Mouse (Mus musculus) C2C12 (cell line): ENCODE measurements around the gene Krtap1-3. TPM values are rescaled to one million over a fixed set of nuclear protein-coding genes. Genes with fewer than 3 reads are reported as not detected.

Experiments used
- H3K27me3 ChIP-seq: one replicate; pipeline ENCODE4 v1.6.1; 2011; ENCODE audit not compliant: control insufficient read depth, insufficient read depth, insufficient read length
- H3K36me3 ChIP-seq: one replicate; pipeline ENCODE4 v1.6.1; 2011; ENCODE audit not compliant: control insufficient read depth, insufficient read depth
- H3K4me3 ChIP-seq: one replicate; pipeline ENCODE4 v1.5.1; 2011; ENCODE audit warnings: mild to moderate bottlenecking, control low read depth; ENCODE audit not compliant: poor library complexity, insufficient read depth, severe bottlenecking
- H3K79me2 ChIP-seq: one replicate; pipeline ENCODE4 v1.6.1; 2011; ENCODE audit not compliant: control insufficient read depth, insufficient read depth
- H3K79me3 ChIP-seq: one replicate; pipeline ENCODE4 v1.6.1; 2011; ENCODE audit warnings: low read depth, control low read depth
- H3ac ChIP-seq: one replicate; pipeline ENCODE3; 2011; ENCODE audit warnings: low read depth; ENCODE audit not compliant: control insufficient read depth, insufficient read length
- CEBPB ChIP-seq: IDR thresholded peaks from one replicate; pipeline ENCODE4 v1.6.1; 2011; ENCODE audit warnings: low read depth, mild to moderate bottlenecking, control low read depth, moderate library complexity
- CTCF ChIP-seq: IDR thresholded peaks from one replicate; pipeline ENCODE4 v1.5.1; 2011; ENCODE audit not compliant: control insufficient read depth, insufficient read depth, insufficient read length
- FOSL1 ChIP-seq: IDR thresholded peaks from one replicate; pipeline ENCODE4 v1.8.0; 2011; ENCODE audit warnings: mild to moderate bottlenecking, low read length; ENCODE audit not compliant: poor library complexity, insufficient read depth, severe bottlenecking
- MAX ChIP-seq: IDR thresholded peaks from one replicate; pipeline ENCODE4 v1.6.1; 2011; ENCODE audit warnings: mild to moderate bottlenecking, control low read depth
- MYOD1 ChIP-seq: IDR thresholded peaks from one replicate; pipeline ENCODE4 v1.6.1; 2011; ENCODE audit warnings: low read depth; ENCODE audit not compliant: control insufficient read depth, insufficient read length
- MYOG ChIP-seq: IDR thresholded peaks from one replicate; pipeline ENCODE4 v1.6.1; 2011; ENCODE audit not compliant: control insufficient read depth, insufficient read length; ENCODE audit errors: extremely low read depth
- USF1 ChIP-seq: IDR thresholded peaks from one replicate; pipeline ENCODE4 v1.6.1; 2011; ENCODE audit warnings: low read depth, mild to moderate bottlenecking, control low read depth, moderate library complexity
- polyA plus RNA-seq: library from polyadenylated mRNA; unstranded; fragments of >200 nt; fragmentation: generic; extraction: Trizol; gene quantifications from one replicate; pipeline ENCODE4 v1.2.1, GENCODE M21; 2012; ENCODE audit warnings: missing spikeins

Gene Krtap1-3
- polyA plus RNA-seq, 1 experiment: not detected

DNA sequence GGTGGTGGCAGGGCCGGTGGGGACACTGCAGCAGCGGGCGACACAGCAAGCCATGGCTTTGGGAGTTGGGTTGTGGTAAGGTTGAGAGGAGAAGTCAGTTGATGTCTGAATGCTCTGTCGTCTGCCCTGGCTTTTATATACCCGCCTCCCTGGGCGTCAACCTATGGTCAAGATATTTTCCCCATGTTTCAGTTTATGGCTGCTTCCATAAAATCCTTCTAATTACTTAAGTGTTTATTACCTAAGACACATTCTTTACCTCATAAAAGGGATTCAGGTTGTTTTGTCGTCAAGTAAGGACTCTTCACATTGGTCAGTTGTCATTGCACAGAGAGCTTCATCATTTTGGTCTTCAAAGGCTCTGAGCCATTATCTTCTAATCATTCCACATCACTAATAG, 24.6 kb downstream of the Krtap1-3 start, which contains the start of gene Krtap3-1:
Gene Krtap3-1, minus strand, starts transcription at position 101 of the 400 bp plus-strand sequence.
- no peak within 1 kb of the TSS for H3ac ChIP-seq
- H3K79me3 ChIP-seq: no peaks in the 10 kb centered on the region
- H3K27me3 ChIP-seq: no peaks in the 10 kb centered on the region
- H3K36me3 ChIP-seq: no peaks in the 10 kb centered on the region
- H3K4me3 ChIP-seq: no peak within 1 kb of the TSS
- TF ChIP-seq MYOD1 (no peak), MAX (no peak), MYOG (no peak), USF1 (no peak)
- H3K79me2 ChIP-seq: no peaks in the 10 kb centered on the region

- Histone ChIP-seq H3K36me3 (no peaks in the 10 kb centered on the region), H3K27me3 (no peaks in the 10 kb centered on the region), H3K79me2 (no peaks in the 10 kb centered on the region), H3ac (no peak overlapping the region), H3K4me3 (no peak overlapping the region), H3K79me3 (no peaks in the 10 kb centered on the region)
- TF ChIP-seq CTCF (no peak), MAX (no peak), MYOG (no peak), USF1 (no peak), CEBPB (no peak), FOSL1 (no peak), MYOD1 (no peak)
These were observed 28.6 kb downstream of the Krtap1-3 start for GRCm38 (mm10) chr11:99562580-99562979.

GRCm38 (mm10) chr11:99559366-99559765, 31.8 kb downstream of the Krtap1-3 start, which contains the start of gene Gm11939:
Gene Gm11939 (minus strand): TSS chr11:99559466.
- Histone ChIP-seq H3ac (no peak within 1 kb of the TSS), H3K79me3 (no peaks in the 10 kb centered on the region)
- TF ChIP-seq CEBPB (no peak), CTCF (no peak), MYOG (no peak)

GRCm38 (mm10) chr11:99557976-99558745, 33.0 kb downstream of the Krtap1-3 start:
- Histone ChIP-seq H3K79me2 (no peaks in the 10 kb centered on the region), H3K36me3 (no peaks in the 10 kb centered on the region), H3ac (no peak overlapping the region), H3K27me3 (no peaks in the 10 kb centered on the region), H3K79me3 (no peaks in the 10 kb centered on the region), H3K4me3 (no peak overlapping the region)
- TF ChIP-seq MYOD1: no peak
- TF ChIP-seq CEBPB: no peak
- no peak for TF ChIP-seq CTCF
- no peak for TF ChIP-seq USF1

More at GRCm38 (mm10) chr11:99559366-99559765, 31.8 kb downstream of the Krtap1-3 start, which contains the start of gene Gm11939:
- Histone ChIP-seq H3K27me3 (no peaks in the 10 kb centered on the region), H3K36me3 (no peaks in the 10 kb centered on the region), H3K4me3 (no peak within 1 kb of the TSS), H3K79me2 (no peaks in the 10 kb centered on the region)

DNA sequence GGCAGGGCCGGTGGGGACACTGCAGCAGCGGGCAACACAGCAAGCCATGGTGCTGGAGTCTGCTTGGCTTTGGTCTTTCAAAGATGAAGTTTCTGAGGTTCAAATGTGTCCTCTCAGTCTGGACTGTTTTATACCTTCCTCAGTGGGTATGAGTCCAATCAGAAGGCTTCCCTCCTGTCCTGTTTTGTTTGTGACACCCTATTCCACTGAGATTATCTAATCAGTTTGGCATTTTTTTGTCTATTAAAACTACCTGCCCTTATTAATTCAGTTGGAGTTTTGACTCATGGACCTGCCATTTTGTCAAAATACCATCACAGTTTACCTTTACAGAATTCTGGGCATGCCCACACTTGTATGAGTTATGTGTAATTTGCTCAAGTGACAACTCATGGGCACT, 34.4 kb downstream of the Krtap1-3 start, which contains the start of gene Krtap3-2:
Gene Krtap3-2, minus strand, starts transcription at position 101 of the 400 bp plus-strand sequence.
- Histone ChIP-seq H3K36me3 (no peaks in the 10 kb centered on the region), H3K4me3 (no peak within 1 kb of the TSS), H3ac (no peak within 1 kb of the TSS), H3K79me2 (no peaks in the 10 kb centered on the region), H3K79me3 (no peaks in the 10 kb centered on the region), H3K27me3 (no peaks in the 10 kb centered on the region)
- TF ChIP-seq USF1 (no peak), CTCF (no peak), MYOG (no peak), MAX (no peak), FOSL1 (no peak), MYOD1 (no peak), CEBPB (no peak)

DNA sequence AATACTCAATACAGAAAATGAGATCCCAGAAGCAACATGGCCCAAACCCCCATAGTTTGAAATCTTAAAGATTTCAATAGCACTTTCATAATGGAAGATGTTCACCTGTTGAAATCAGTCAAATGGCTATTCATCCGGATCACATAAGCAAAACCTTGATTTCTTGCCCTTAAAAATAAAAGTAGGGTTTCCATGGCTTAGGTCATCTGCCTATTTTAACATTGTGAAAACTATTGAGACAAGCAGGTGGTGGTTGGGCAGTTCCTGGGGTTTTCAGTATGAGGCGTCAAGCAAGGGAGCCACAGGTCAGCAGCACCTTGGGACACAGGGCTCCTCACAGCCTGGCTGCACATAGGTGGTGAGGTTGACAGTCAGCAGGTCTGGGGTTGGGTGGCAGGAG, 34.9 kb downstream of the Krtap1-3 start:
- H3K79me3 ChIP-seq: no peaks in the 10 kb centered on the region
- no peaks in the 10 kb centered on the region for H3K79me2 ChIP-seq
- H3K4me3 ChIP-seq: no peak overlapping the region
- TF ChIP-seq MYOG: no peak
- H3ac ChIP-seq: no peak overlapping the region
- H3K36me3 ChIP-seq: no peaks in the 10 kb centered on the region
- no peaks in the 10 kb centered on the region for H3K27me3 ChIP-seq
